Mouse (Mus musculus) G1E (cell line): ENCODE data around the gene Fam213a. TPM values are rescaled to one million over a fixed set of nuclear protein-coding genes. Genes with fewer than 3 reads are reported as not detected.

ENCODE experiments used
- ATAC-seq: 2 replicates; pipeline ENCODE4 v1.8.0; 2016; ENCODE audit warnings: mild to moderate bottlenecking; ENCODE audit not compliant: insufficient number of reproducible peaks, poor library complexity, low FRiP score, severe bottlenecking; ENCODE audit errors: extremely low read depth
- DNase-seq: peaks from one replicate; pipeline ENCODE4 v3.0.0; 2012; ENCODE audit warnings: low spot score
- H3K27me3 ChIP-seq: 2 replicates; pipeline ENCODE4 v1.6.1; 2012; ENCODE audit warnings: mild to moderate bottlenecking, low read length, inconsistent platforms; ENCODE audit not compliant: insufficient read depth
- H3K36me3 ChIP-seq: replicated peaks from 2 replicates; pipeline ENCODE3; 2012; ENCODE audit warnings: mild to moderate bottlenecking, inconsistent platforms
- H3K4me1 ChIP-seq: 2 replicates; pipeline ENCODE4 v1.6.1; 2012; ENCODE audit warnings: low read depth, low read length, inconsistent platforms, mixed read lengths; ENCODE audit not compliant: insufficient read depth
- H3K4me3 ChIP-seq: 2 replicates; pipeline ENCODE4 v1.5.1; 2012; ENCODE audit warnings: low read depth, mild to moderate bottlenecking, inconsistent platforms, low read length, moderate library complexity, mixed read lengths
- H3K9me3 ChIP-seq: replicated peaks from 2 replicates; pipeline ENCODE4 v1.6.1; 2012; ENCODE audit warnings: inconsistent platforms
- CTCF ChIP-seq: IDR thresholded peaks from 2 replicates; pipeline ENCODE4 v1.5.1; 2012; ENCODE audit warnings: low read depth, low read length, inconsistent platforms, mixed read lengths
- GATA1 ChIP-seq: IDR thresholded peaks from 2 replicates; pipeline ENCODE4 v1.6.1; 2012; ENCODE audit warnings: borderline replicate concordance, low read length, inconsistent platforms, mixed read lengths
- GATA2 ChIP-seq: IDR thresholded peaks from 2 replicates; pipeline ENCODE4 v1.6.1; 2012; ENCODE audit warnings: low read depth, low read length, inconsistent platforms, borderline replicate concordance
- POLR2AphosphoS5 ChIP-seq: IDR thresholded peaks from 2 replicates; pipeline ENCODE4 v1.6.1; 2012; ENCODE audit warnings: low read depth, low read length, inconsistent platforms; ENCODE audit not compliant: insufficient replicate concordance
- TAL1 ChIP-seq: conservative IDR thresholded peaks from 2 replicates; pipeline ENCODE4 v1.6.1; 2012; ENCODE audit warnings: low read depth, low read length, inconsistent platforms, mixed read lengths
- polyA plus RNA-seq: library from polyadenylated mRNA; stranded (reverse); fragments of >175 nt; gene quantifications from 2 replicates; pipeline ENCODE4 v1.2.3, GENCODE M21; 2012
- total RNA-seq, 2 experiments: library from RNA; stranded (forward) in 1 of 2; stranded (reverse) in 1 of 2; fragments of 200-1000 nt in 1 of 2; fragments of >200 nt in 1 of 2; fragmentation: Nextera tagmentation in 1 of 2; gene quantifications; 2 replicates each; pipeline ENCODE4 v1.2.3; 2014 to 2017

The Fam213a gene
- total and polyA plus RNA-seq, 3 experiments, result 12.5 to 101 (median 57.9) TPM

GRCm38 (mm10) chr14:41006263-41006662 is 7.3 kb downstream of the Fam213a start:
- TF ChIP-seq TAL1 (no peak), GATA2 (no peak), CTCF (no peak), POLR2AphosphoS5 (no peak), GATA1 (no peak)
- H3K27me3 ChIP-seq, result no peaks in the 10 kb centered on the region
- H3K4me1 ChIP-seq, result peaks cover 55% of the 10 kb centered on the region
- H3K9me3 ChIP-seq, result no peaks in the 10 kb centered on the region
- ATAC-seq (no peak), DNase-seq (no peak)
- H3K4me3 ChIP-seq, result no peak overlapping the region; the same call in 1 of the 2 replicates
- H3K36me3 ChIP-seq, result peaks cover 62% of the 10 kb centered on the region

- no peak for TF ChIP-seq CTCF
- no peak for TF ChIP-seq POLR2AphosphoS5
- TF ChIP-seq GATA2, result no peak
- TF ChIP-seq GATA1, result no peak
- TF ChIP-seq TAL1, result no peak
- Histone ChIP-seq H3K36me3 (peaks cover 65% of the 10 kb centered on the region), H3K9me3 (no peaks in the 10 kb centered on the region), H3K4me3 (no peak overlapping the region), H3K4me1 (peaks cover 52% of the 10 kb centered on the region), H3K27me3 (no peaks in the 10 kb centered on the region)
- DNase-seq, result no peak
- no peak for ATAC-seq
Observed at GRCm38 (mm10) chr14:41005716-41006115, 7.9 kb downstream of the Fam213a start.

GRCm38 (mm10) chr14:41004201-41005141 is 9.1 kb downstream of the Fam213a start:
- Histone ChIP-seq H3K9me3 (no peaks in the 10 kb centered on the region), H3K27me3 (no peaks in the 10 kb centered on the region), H3K4me1 (peaks cover 45% of the 10 kb centered on the region), H3K4me3 (no peak overlapping the region), H3K36me3 (peaks cover 68% of the 10 kb centered on the region)
- DNase-seq, result no peak
- TF ChIP-seq GATA2, result no peak
- TF ChIP-seq TAL1, result no peak
- TF ChIP-seq CTCF, result no peak
- no peak for ATAC-seq

GRCm38 (mm10) chr14:41001576-41001975 is 12.0 kb downstream of the Fam213a start:
- H3K27me3 ChIP-seq, result no peaks in the 10 kb centered on the region
- peaks cover 21% of the 10 kb centered on the region for H3K4me1 ChIP-seq
- no peaks in the 10 kb centered on the region for H3K9me3 ChIP-seq
- DNase-seq, result no peak
- TF ChIP-seq CTCF (no peak), GATA1 (no peak)
- H3K36me3 ChIP-seq, result peaks cover 80% of the 10 kb centered on the region
- no peak overlapping the region for H3K4me3 ChIP-seq
- ATAC-seq, result no peak

GRCm38 (mm10) chr14:41000801-41001200 is 12.8 kb downstream of the Fam213a start:
- no peaks in the 10 kb centered on the region for H3K27me3 ChIP-seq
- DNase-seq (no peak), ATAC-seq (no peak)
- peaks cover 14% of the 10 kb centered on the region for H3K4me1 ChIP-seq
- H3K9me3 ChIP-seq, result no peaks in the 10 kb centered on the region
- no peak overlapping the region for H3K4me3 ChIP-seq
- TF ChIP-seq GATA2 (no peak), CTCF (no peak), GATA1 (no peak), TAL1 (no peak), POLR2AphosphoS5 (no peak)
- H3K36me3 ChIP-seq, result peaks cover 86% of the 10 kb centered on the region

GRCm38 (mm10) chr14:40999904-41000645 is 13.5 kb downstream of the Fam213a start:
- H3K9me3 ChIP-seq, result no peaks in the 10 kb centered on the region
- DNase-seq (no peak), ATAC-seq (no peak)
- no peak overlapping the region for H3K4me3 ChIP-seq
- no peaks in the 10 kb centered on the region for H3K27me3 ChIP-seq
- H3K36me3 ChIP-seq, result peaks cover 85% of the 10 kb centered on the region
- TF ChIP-seq GATA1 (no peak), POLR2AphosphoS5 (no peak), GATA2 (no peak)
- peaks cover 16% of the 10 kb centered on the region for H3K4me1 ChIP-seq
